Mouse (Mus musculus) hindbrain, embryonic 14.5 days (tissue): ENCODE measurements around the gene Bzw2. TPM values are rescaled to one million over a fixed set of nuclear protein-coding genes. Genes with fewer than 3 reads are reported as not detected.
A peak's percentile ranks its signal among the peaks of the same experiment; 100 is the strongest.

ENCODE experiments used
- ATAC-seq: fragments of 200-750 bp; cut with Nextera tagmentation; 2 replicates; pipeline ENCODE4 v1.8.0; 2017; ENCODE audit warnings: moderate number of reproducible peaks, mild to moderate bottlenecking, moderate TSS enrichment, moderate library complexity; ENCODE audit not compliant: low FRiP score
- DNase-seq: peaks from one replicate; pipeline ENCODE4 v3.0.0-alpha.2; 2015; ENCODE audit warnings: low spot score
- H3K27ac ChIP-seq: fragments of 300-500 bp; sonication (generic); 2 replicates; pipeline ENCODE4 v1.5.1; 2014; ENCODE audit warnings: mild to moderate bottlenecking, moderate library complexity
- H3K27me3 ChIP-seq: fragments of 300-500 bp; sonication (generic); 2 replicates; pipeline ENCODE4 v1.6.1; 2014; ENCODE audit warnings: mild to moderate bottlenecking, low read length, mixed read lengths; ENCODE audit not compliant: control insufficient read depth, insufficient read depth
- H3K36me3 ChIP-seq: fragments of 300-500 bp; sonication (generic); replicated peaks from 2 replicates; pipeline ENCODE4 v1.6.1; 2014; ENCODE audit not compliant: control insufficient read depth, insufficient read depth
- H3K4me1 ChIP-seq: fragments of 300-500 bp; sonication (generic); replicated peaks from 2 replicates; pipeline ENCODE4 v1.6.1; 2014; ENCODE audit warnings: antibody characterized with exemption, low read length, mixed read lengths; ENCODE audit not compliant: control insufficient read depth, insufficient read depth
- H3K4me2 ChIP-seq: fragments of 300-500 bp; sonication (generic); replicated peaks from 2 replicates; pipeline ENCODE4 v1.6.1; 2014; ENCODE audit warnings: mild to moderate bottlenecking, moderate library complexity
- H3K4me3 ChIP-seq: fragments of 300-500 bp; sonication (generic); replicated peaks from 2 replicates; pipeline ENCODE4 v1.5.1; 2014; ENCODE audit warnings: mild to moderate bottlenecking, low read length
- H3K9ac ChIP-seq: fragments of 300-500 bp; sonication (generic); 2 replicates; pipeline ENCODE4 v1.6.1; 2014
- H3K9me3 ChIP-seq: fragments of 300-500 bp; sonication (generic); 2 replicates; pipeline ENCODE4 v1.6.1; 2016; ENCODE audit warnings: low read length; ENCODE audit not compliant: control insufficient read depth
- WGBS: fragments of 180-500 bp; shearing (Covaris S2); extraction: QIAGEN DNeasy Blood & Tissue Kit; methylation state at CpG from one replicate; pipeline ENCODE4 v1.1.7; 2014; 5-methylcytosine and 5-hydroxymethylcytosine counted together
- polyA plus RNA-seq: library from polyadenylated mRNA; unstranded; fragments of >200 nt; fragmentation: Nextera tagmentation; extraction: Ambion mirVana; gene quantifications from 2 replicates; pipeline ENCODE4 v1.2.1, GENCODE M21; 2014

Bzw2 gene
- polyA plus RNA-seq, 1 experiment from 2014 or later: 402 TPM

GRCm38 (mm10) chr12:36165299-36165698, 7.4 kb upstream of the Bzw2 start:
- Histone ChIP-seq H3K27ac (no peak overlapping the region), H3K4me3 (no peak overlapping the region), H3K9me3 (no peaks in the 10 kb centered on the region), H3K27me3 (no peaks in the 10 kb centered on the region), H3K4me1 (no peaks in the 10 kb centered on the region), H3K9ac (no peak overlapping the region), H3K4me2 (no peak overlapping the region), H3K36me3 (peaks cover 30% of the 10 kb centered on the region)
- 53% methylated on average over 1 of the region's 1 CpGs for WGBS
- DNase-seq (no peak), ATAC-seq (no peak)

- Histone ChIP-seq H3K4me3 (no peak overlapping the region), H3K27me3 (no peaks in the 10 kb centered on the region), H3K9me3 (no peaks in the 10 kb centered on the region), H3K27ac (no peak overlapping the region), H3K4me1 (no peaks in the 10 kb centered on the region; the same call in 1 of the 2 replicates), H3K9ac (no peak overlapping the region), H3K4me2 (no peak overlapping the region), H3K36me3 (peaks cover 25% of the 10 kb centered on the region)
- ATAC-seq (no peak), DNase-seq (no peak)
- 90% methylated on average over 7 of the region's 7 CpGs for WGBS
Measured at GRCm38 (mm10) chr12:36164126-36164791, 6.4 kb upstream of the Bzw2 start.

DNA sequence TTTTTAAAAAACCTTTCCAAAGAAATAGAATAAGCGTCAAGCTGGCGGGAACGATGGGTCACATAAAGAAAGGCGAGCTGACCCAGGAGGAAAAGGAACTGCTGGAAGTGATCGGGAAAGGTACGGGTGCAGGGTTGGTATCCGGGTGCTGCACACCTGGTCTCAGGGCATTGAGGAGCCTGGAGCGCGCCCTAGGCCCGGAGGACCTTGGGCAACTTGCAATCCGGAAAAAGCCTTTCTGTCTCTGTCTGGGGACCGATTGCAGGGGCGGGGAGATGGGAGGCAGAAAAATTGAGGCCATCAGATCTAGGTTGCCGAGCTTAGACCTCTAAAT, 609 bp downstream of the Bzw2 start:
- Histone ChIP-seq H3K4me1 (peaks cover 36% of the 10 kb centered on the region), H3K4me3 (peak overlapping the region; percentile 63), H3K27ac (peak overlapping the region; percentile 91), H3K9ac (peak overlapping the region; percentile 77), H3K4me2 (peak overlapping the region; percentile 76), H3K9me3 (no peaks in the 10 kb centered on the region), H3K36me3 (no peaks in the 10 kb centered on the region), H3K27me3 (no peaks in the 10 kb centered on the region)
- WGBS: 0% methylated on average over 14 of the region's 14 CpGs
- no peak for DNase-seq
- ATAC-seq: peak; percentile 28

DNA sequence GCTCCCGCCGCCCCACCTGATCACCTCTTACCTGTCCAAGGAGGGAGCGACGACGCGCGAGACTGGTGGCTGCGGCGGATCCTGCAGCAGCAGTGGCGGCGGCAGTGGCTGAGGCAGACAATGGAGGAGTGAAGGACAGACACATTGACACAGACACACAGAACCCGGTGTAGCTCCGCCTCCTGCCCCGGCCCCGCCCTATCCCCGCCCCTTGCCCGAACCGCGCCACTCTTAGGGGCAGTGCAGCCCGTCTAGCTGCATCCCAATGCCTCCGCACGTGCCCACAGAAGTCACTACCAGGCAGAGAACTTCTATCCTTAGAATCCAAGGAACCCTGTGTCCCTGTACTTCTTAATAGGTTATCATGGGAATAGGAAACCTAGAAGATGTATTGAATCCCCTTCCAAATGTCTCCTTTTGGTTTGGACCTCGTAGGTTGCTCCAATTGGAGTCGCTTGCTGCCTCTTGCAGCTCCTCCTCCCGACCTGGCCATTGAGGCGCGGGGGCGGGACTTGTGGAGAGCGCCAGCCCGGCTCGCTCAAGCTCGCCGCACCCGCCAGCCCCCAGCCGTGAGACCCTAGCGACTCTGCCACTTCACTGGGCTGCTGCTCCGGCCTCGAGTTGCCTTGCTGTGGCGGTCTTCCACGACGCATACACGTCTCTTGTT, 1.1 kb downstream of the Bzw2 start, which contains the start of gene Ankmy2:
Gene Ankmy2 (plus strand): TSS at position 478 of the 667 bp plus-strand sequence.
- Histone ChIP-seq H3K27ac (peak within 1 kb of the TSS; percentile 91), H3K4me1 (peaks cover 36% of the 10 kb centered on the region), H3K4me2 (peak within 1 kb of the TSS; percentile 76), H3K9me3 (no peaks in the 10 kb centered on the region), H3K9ac (peak within 1 kb of the TSS; percentile 77), H3K36me3 (no peaks in the 10 kb centered on the region), H3K27me3 (no peaks in the 10 kb centered on the region), H3K4me3 (peak within 1 kb of the TSS; percentile 63)
- WGBS: under 1% methylated on average over 42 of the region's 42 CpGs
- ATAC-seq (peak; percentile 97), DNase-seq (peak; percentile 92)

DNA sequence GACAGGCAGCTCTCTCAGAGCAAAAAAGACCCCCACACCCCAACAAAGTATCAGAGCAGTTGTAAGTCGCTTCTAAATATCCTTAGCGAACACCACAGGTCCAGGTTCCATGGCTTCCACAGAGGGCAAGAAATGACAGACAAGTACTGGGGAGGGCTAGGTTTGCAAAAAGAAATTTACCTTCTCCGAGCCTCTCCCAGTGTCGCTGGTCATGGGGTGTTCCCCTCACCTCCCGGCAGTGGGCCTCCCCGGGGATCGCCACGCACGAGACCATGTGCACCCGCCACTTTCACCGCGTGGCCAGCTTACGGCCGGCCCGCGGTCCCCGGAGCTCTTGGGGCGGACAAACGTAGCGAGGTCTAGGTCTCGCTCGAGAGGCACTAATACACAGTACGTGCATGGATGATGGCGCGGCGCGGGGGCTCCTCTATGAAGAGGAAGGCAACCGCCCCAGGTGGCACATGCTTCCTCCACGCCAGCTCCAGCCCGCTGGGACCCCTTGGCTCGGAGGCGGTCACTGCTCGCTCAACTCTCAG, 1.7 kb downstream of the Bzw2 start:
- WGBS: under 1% methylated on average over 33 of the region's 33 CpGs
- ATAC-seq (peak; percentile 68), DNase-seq (peak; percentile 41)
- H3K36me3 ChIP-seq: no peaks in the 10 kb centered on the region
- H3K27ac ChIP-seq: peak overlapping the region; percentile 91
- no peaks in the 10 kb centered on the region for H3K27me3 ChIP-seq
- H3K9me3 ChIP-seq: no peaks in the 10 kb centered on the region
- peak overlapping the region; percentile 76 for H3K4me2 ChIP-seq
- H3K4me1 ChIP-seq: peaks cover 36% of the 10 kb centered on the region
- H3K4me3 ChIP-seq: peak overlapping the region; percentile 63
- peak overlapping the region; percentile 77 for H3K9ac ChIP-seq

DNA sequence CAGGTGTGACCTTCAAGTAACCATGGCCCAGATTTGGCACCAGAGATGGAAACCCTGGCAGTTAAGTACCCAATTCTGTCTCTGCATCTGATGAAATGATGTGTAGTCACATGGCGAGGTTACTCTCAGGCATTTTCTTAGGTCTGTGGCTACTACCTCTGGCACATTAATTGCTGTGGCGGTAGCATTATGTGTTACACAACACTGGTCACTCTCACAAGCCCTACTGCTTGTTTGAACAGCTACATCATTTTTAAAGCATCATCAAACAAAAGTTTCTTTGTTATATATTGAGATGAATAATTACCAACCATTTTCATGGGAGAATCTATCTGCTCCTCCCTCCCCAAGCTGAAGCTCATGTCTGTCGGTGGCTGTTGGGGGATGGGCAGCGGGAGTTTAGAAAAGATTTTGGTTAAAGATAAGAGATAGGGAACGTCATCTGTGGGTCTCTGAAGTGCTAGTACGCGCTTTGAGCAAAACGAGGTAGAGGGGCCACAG, 2.7 kb downstream of the Bzw2 start:
- Histone ChIP-seq H3K9me3 (no peaks in the 10 kb centered on the region), H3K27me3 (no peaks in the 10 kb centered on the region), H3K4me2 (peak overlapping the region; percentile 76), H3K4me3 (peak overlapping the region; percentile 63), H3K27ac (peak overlapping the region; percentile 91), H3K9ac (peak overlapping the region; percentile 77), H3K36me3 (no peaks in the 10 kb centered on the region), H3K4me1 (peaks cover 42% of the 10 kb centered on the region)
- DNase-seq: peak; percentile 46
- no peak for ATAC-seq
- WGBS: 9% methylated on average over 8 of the region's 8 CpGs

GRCm38 (mm10) chr12:36150737-36151136, 7.1 kb downstream of the Bzw2 start:
- Histone ChIP-seq H3K4me1 (peaks cover 29% of the 10 kb centered on the region), H3K27me3 (no peaks in the 10 kb centered on the region), H3K9ac (no peak overlapping the region), H3K4me3 (no peak overlapping the region), H3K9me3 (no peaks in the 10 kb centered on the region), H3K4me2 (no peak overlapping the region), H3K27ac (no peak overlapping the region), H3K36me3 (no peaks in the 10 kb centered on the region)
- ATAC-seq: no peak
- DNase-seq: no peak
- WGBS: 92% methylated on average over 2 of the region's 2 CpGs

DNA sequence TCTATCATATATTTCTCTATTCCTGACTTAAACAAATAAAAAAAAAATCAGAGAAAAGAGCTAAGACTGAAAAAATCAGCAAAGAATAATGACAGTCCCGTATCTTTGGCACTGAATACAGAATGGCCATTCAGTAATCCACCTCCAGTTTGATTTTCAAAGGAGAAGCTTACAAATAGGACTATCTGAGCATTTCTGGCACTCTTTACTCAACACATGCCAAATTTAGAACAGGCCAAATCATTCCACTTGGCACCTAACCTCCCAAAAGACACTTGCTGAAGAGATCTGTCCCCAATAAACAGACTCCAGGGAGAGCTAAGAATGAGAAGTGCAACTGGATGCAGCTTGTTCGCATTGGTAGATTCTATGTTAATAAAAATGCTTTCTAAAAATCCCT, 7.6 kb downstream of the Bzw2 start:
- ATAC-seq (no peak), DNase-seq (no peak)
- H3K27me3 ChIP-seq: no peaks in the 10 kb centered on the region

GRCm38 (mm10) chr12:36146230-36147011, 11.5 kb downstream of the Bzw2 start:
- H3K9ac ChIP-seq: no peak overlapping the region
- WGBS: 97% methylated on average over 3 of the region's 3 CpGs
- no peak overlapping the region for H3K4me2 ChIP-seq
- H3K4me1 ChIP-seq: 0 out of 2 replicates have a peak, but pooled peaks cover 7% of the 10 kb centered on the region
- H3K27me3 ChIP-seq: no peaks in the 10 kb centered on the region
- no peak overlapping the region for H3K4me3 ChIP-seq
- H3K27ac ChIP-seq: no peak overlapping the region
- DNase-seq (no peak), ATAC-seq (no peak)
- no peaks in the 10 kb centered on the region for H3K36me3 ChIP-seq
- H3K9me3 ChIP-seq: no peaks in the 10 kb centered on the region

More for the DNA sequence above, 7.6 kb downstream of the Bzw2 start:
- H3K36me3 ChIP-seq: no peaks in the 10 kb centered on the region
- no peak overlapping the region for H3K9ac ChIP-seq
- WGBS: 76% methylated on average over 2 of the region's 2 CpGs
- no peak overlapping the region for H3K4me2 ChIP-seq
- no peaks in the 10 kb centered on the region for H3K9me3 ChIP-seq
- no peak overlapping the region for H3K27ac ChIP-seq
- peaks cover 28% of the 10 kb centered on the region for H3K4me1 ChIP-seq
- H3K4me3 ChIP-seq: no peak overlapping the region
